Comparison of ENCODE assay signal across 20 mouse cellular contexts in the genomic region with DNA sequence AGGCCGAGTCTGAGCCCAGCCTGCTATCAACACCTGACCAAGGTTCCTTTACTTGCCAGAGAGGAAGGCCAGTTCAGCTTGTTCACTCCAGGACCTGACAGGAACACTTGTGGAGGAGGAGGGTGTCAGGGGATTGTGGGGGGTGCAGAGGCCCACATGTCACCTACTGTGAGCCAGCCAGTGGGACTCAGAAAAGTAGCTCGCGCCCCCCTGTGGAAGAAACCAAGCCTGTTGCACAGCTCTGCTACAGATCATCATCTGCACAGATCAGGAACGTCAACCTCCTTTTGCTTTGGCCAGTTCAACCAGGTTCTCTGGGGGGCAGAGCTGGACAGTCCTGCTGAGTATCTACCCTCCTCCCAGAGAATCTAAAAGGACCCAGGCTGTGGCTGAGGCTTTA. TPM values are rescaled to one million over a fixed set of nuclear protein-coding genes. Genes with fewer than 3 reads are reported as not detected.
DNase-seq lines count a peak whose midpoint lies in the region; ATAC-seq and TF ChIP-seq lines count a peak whose summit lies in the region.
"Had no signal": no experiment of that assay in that cellular context is flagged by ENCODE, and none has a peak within 500 bp of the region (broad histone marks: within the 10 kb centered on the region; RNA-seq: fewer than 3 reads in every experiment).

No protein-coding gene starts in this region.

- H3K9ac ChIP-seq in heart, embryonic 16.5 days (ENCODE audit: low read length), result peak overlapping the region; percentile 48
- H3K9ac ChIP-seq in heart, embryonic 12.5 days, result no peak overlapping the region
- no peak overlapping the region for H3K9ac ChIP-seq in liver, postnatal 0 days (replicated peaks)
- no peak overlapping the region for H3K9ac ChIP-seq in liver, embryonic 12.5 days
- H3K9ac ChIP-seq: forebrain, embryonic 13.5 days; hindbrain, embryonic 15.5 days; lung, embryonic 14.5 days; midbrain, embryonic 12.5 days; neural tube, embryonic 13.5 days had no signal

- no peak for DNase-seq in liver, postnatal 0 days
- DNase-seq in MN1 (ENCODE audit: low spot score), result peak; percentile 12
- DNase-seq in adrenal gland, adult 8-10 months, result no peak
- DNase-seq: embryo, embryonic 11 days; gastrocnemius, postnatal 36 days; heart, postnatal 36 days; kidney, adult 18-20 months; kidney, postnatal 14 days; liver; lung, embryonic 14.5 days; thymus, postnatal 36 days had no signal

- no peaks in the 10 kb centered on the region; the same call in 1 of the 2 replicates for H3K4me1 ChIP-seq in heart, embryonic 16.5 days (ENCODE audit: control insufficient read depth, insufficient read depth, low read length)
- peaks cover 7% of the 10 kb centered on the region for H3K4me1 ChIP-seq in heart, embryonic 12.5 days (replicated peaks)
- no peaks in the 10 kb centered on the region for H3K4me1 ChIP-seq in liver, postnatal 0 days (ENCODE audit: insufficient read depth)
- H3K4me1 ChIP-seq in liver, embryonic 12.5 days, result no peaks in the 10 kb centered on the region
- H3K4me1 ChIP-seq in E14TG2a.4 (replicated peaks; ENCODE audit: low read depth, low read length), result peaks cover 29% of the 10 kb centered on the region

- H3K9me3 ChIP-seq in heart, embryonic 16.5 days (replicated peaks; ENCODE audit: control insufficient read depth, low read length), result no peaks in the 10 kb centered on the region
- no peaks in the 10 kb centered on the region for H3K9me3 ChIP-seq in heart, embryonic 12.5 days (replicated peaks)
- no peaks in the 10 kb centered on the region for H3K9me3 ChIP-seq in liver, postnatal 0 days (ENCODE audit: low read length)
- H3K9me3 ChIP-seq in liver, embryonic 12.5 days (replicated peaks), result no peaks in the 10 kb centered on the region
- H3K9me3 ChIP-seq in E14TG2a.4 (ENCODE audit: low read length), result no peaks in the 10 kb centered on the region
- H3K9me3 ChIP-seq: forebrain, embryonic 13.5 days; hindbrain, embryonic 15.5 days; midbrain, embryonic 12.5 days; neural tube, embryonic 13.5 days had no signal

- H3K27ac ChIP-seq in heart, embryonic 16.5 days (ENCODE audit: low read length), result no peak overlapping the region
- no peak overlapping the region for H3K27ac ChIP-seq in heart, embryonic 12.5 days (ENCODE audit: poor library complexity, severe bottlenecking)
- H3K27ac ChIP-seq in liver, postnatal 0 days (ENCODE audit: low read depth), result no peak overlapping the region
- no peak overlapping the region for H3K27ac ChIP-seq in liver, embryonic 12.5 days
- H3K27ac ChIP-seq: forebrain, embryonic 13.5 days; hindbrain, embryonic 15.5 days; macrophage; midbrain, embryonic 12.5 days; neural tube, embryonic 13.5 days had no signal

- no peaks in the 10 kb centered on the region; the same call in none of the 2 replicates for H3K27me3 ChIP-seq in heart, embryonic 16.5 days (ENCODE audit: control insufficient read depth, insufficient read depth, low read length)
- no peaks in the 10 kb centered on the region for H3K27me3 ChIP-seq in heart, embryonic 12.5 days (replicated peaks)
- H3K27me3 ChIP-seq in liver, postnatal 0 days (ENCODE audit: insufficient read depth, low read length), result no peaks in the 10 kb centered on the region
- H3K27me3 ChIP-seq in liver, embryonic 12.5 days (replicated peaks), result peaks cover 28% of the 10 kb centered on the region
- H3K27me3 ChIP-seq in E14TG2a.4 (ENCODE audit: insufficient read depth, low read length), result peaks cover 12% of the 10 kb centered on the region
- H3K27me3 ChIP-seq: forebrain, embryonic 13.5 days; hindbrain, embryonic 15.5 days; midbrain, embryonic 12.5 days; neural tube, embryonic 13.5 days had no signal

- TF ChIP-seq CTCF in liver, postnatal 0 days (IDR thresholded peaks at IDR 0.05; ENCODE audit: low read depth), result peak; percentile 15; the same call in 1 of the 2 replicates
- TF ChIP-seq CTCF in E14TG2a.4 (conservative IDR thresholded peaks at IDR 0.05; ENCODE audit: low read length), result peak; percentile 8; the same call in 1 of the 2 replicates

- TF ChIP-seq EP300 in liver, postnatal 0 days (IDR thresholded peaks at IDR 0.05; ENCODE audit: low read depth), result no peak

- WGBS in heart, embryonic 16.5 days, result 53% methylated on average over 4 of the region's 4 CpGs
- WGBS in heart, embryonic 12.5 days, result 43% methylated on average over 4 of the region's 4 CpGs
- whole genome bisulfite sequencing in liver, postnatal 0 days (ENCODE audit: insufficient replicate concordance), result 69% methylated on average over 4 of the region's 4 CpGs
- 45% methylated on average over 4 of the region's 4 CpGs for WGBS in liver, embryonic 12.5 days (ENCODE audit: insufficient replicate concordance)

- H3K4me3 ChIP-seq in heart, embryonic 16.5 days (ENCODE audit: low read length), result no peak overlapping the region
- H3K4me3 ChIP-seq in heart, embryonic 12.5 days, result no peak overlapping the region
- H3K4me3 ChIP-seq in liver, postnatal 0 days (ENCODE audit: low read depth, low read length), result no peak overlapping the region
- no peak overlapping the region for H3K4me3 ChIP-seq in liver, embryonic 12.5 days
- H3K4me3 ChIP-seq in E14TG2a.4 (replicated peaks; ENCODE audit: low read length), result no peak overlapping the region
- H3K4me3 ChIP-seq: forebrain, embryonic 13.5 days; hindbrain, embryonic 15.5 days; midbrain, embryonic 12.5 days; neural tube, embryonic 13.5 days had no signal

- H3K36me3 ChIP-seq in heart, embryonic 16.5 days (ENCODE audit: control insufficient read depth, insufficient read depth), result no peaks in the 10 kb centered on the region
- no peaks in the 10 kb centered on the region for H3K36me3 ChIP-seq in heart, embryonic 12.5 days
- H3K36me3 ChIP-seq in liver, postnatal 0 days (replicated peaks; ENCODE audit: insufficient read depth, low read length), result no peaks in the 10 kb centered on the region
- no peaks in the 10 kb centered on the region for H3K36me3 ChIP-seq in liver, embryonic 12.5 days
- H3K36me3 ChIP-seq in E14TG2a.4 (ENCODE audit: insufficient read depth, low read length), result no peaks in the 10 kb centered on the region
- H3K36me3 ChIP-seq: hindbrain, embryonic 15.5 days; midbrain, embryonic 12.5 days; neural tube, embryonic 13.5 days had no signal

- no peak for ATAC-seq in heart, embryonic 16.5 days (replicated peaks; ENCODE audit: extremely low read depth, insufficient read depth, low FRiP score)
- no peak for ATAC-seq in heart, embryonic 12.5 days (ENCODE audit: insufficient number of reproducible peaks, low FRiP score)
- ATAC-seq in liver, postnatal 0 days, result no peak
- ATAC-seq in liver, embryonic 12.5 days, result no peak
- ATAC-seq: forebrain, embryonic 13.5 days had no signal

- H3K4me2 ChIP-seq in heart, embryonic 16.5 days (ENCODE audit: low read depth, low read length), result no peak overlapping the region
- H3K4me2 ChIP-seq in heart, embryonic 12.5 days, result no peak overlapping the region
- no peak overlapping the region for H3K4me2 ChIP-seq in liver, postnatal 0 days (ENCODE audit: low read depth, low read length)
- H3K4me2 ChIP-seq in liver, embryonic 12.5 days, result no peak overlapping the region
- H3K4me2 ChIP-seq: forebrain, embryonic 13.5 days; hindbrain, embryonic 15.5 days; lung, embryonic 14.5 days; midbrain, embryonic 12.5 days; neural tube, embryonic 13.5 days had no signal

RNA-seq across cellular contexts. Expression of a gene that starts 37.7 kb away (rescaled TPM):
- 11.7 and 12.5 TPM in 2 replicates for polyA plus RNA-seq in heart, embryonic 16.5 days (2015; fragmentation: Nextera tagmentation; extraction: Ambion mirVana)
- 15.8 and 16.0 TPM in 2 replicates for polyA plus RNA-seq in heart, embryonic 12.5 days (2016; fragmentation: Nextera tagmentation; extraction: Ambion mirVana)
- polyA plus RNA-seq in liver, postnatal 0 days (2015; fragmentation: Nextera tagmentation; extraction: Ambion mirVana), result 4.2 and 4.6 TPM in 2 replicates
- polyA plus RNA-seq in liver, embryonic 12.5 days (2016; fragmentation: Nextera tagmentation; extraction: Ambion mirVana), result 9.8 and 10.8 TPM in 2 replicates
- 10 to 100 TPM; 11.0 to 18.0 (median 14.2) TPM for total RNA-seq in adrenal gland, adult 8-10 months (2022)
